In the genomic region with DNA sequence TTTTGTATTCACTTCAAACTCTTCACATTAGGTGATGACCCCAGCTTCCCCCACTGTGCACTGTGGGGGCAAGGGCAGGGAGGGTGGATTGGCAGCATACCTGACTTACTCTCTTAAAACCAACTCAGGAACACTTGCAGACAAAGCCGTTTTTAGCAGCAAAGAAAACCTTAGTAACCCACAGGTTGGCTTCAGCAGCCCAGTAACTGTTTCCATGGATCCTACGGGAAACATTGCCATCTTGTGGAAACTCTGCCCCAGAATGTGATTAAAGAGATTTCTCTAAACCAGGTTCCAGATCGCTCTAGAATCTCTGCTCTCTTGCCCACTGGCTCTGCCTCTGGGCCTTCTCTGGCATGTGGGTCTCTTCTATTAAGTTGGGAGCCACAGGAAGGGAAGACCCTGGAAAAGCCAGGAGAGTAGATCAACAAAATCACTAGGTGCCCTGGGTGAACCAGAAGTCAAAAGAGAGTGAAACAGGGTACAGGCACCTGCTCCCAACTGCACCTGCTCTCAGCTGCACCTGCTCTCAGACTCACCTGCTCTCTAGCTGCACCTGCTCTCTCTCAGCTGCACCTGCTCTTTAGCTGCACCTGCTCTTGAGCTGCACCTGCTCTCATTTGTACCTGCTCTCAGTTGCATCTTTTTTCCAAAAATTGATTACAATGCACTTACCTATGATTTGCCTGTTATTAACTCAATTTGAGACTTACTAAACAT, we compare ENCODE assay signal across 9 mouse cellular contexts. TPM values are rescaled to one million over a fixed set of nuclear protein-coding genes. Genes with fewer than 3 reads are reported as not detected.
A peak's percentile ranks its signal among the peaks of the same experiment; 100 is the strongest.
DNase-seq lines count a peak whose midpoint lies in the region.
"Had no signal": no experiment of that assay in that cellular context is flagged by ENCODE, and none has a peak within 500 bp of the region (broad histone marks: within the 10 kb centered on the region; RNA-seq: fewer than 3 reads in every experiment).

No protein-coding gene starts in this region.

- DNase-seq in embryo, embryonic 10.5 days (ENCODE audit: low spot score), result peak; percentile 15
- DNase-seq in embryo, embryonic 10 days (ENCODE audit: low spot score), result no peak
- DNase-seq in layer of hippocampus, adult 11-12 months (ENCODE audit: low spot score), result peak; percentile 19
- DNase-seq in layer of hippocampus, adult 9-10 months (ENCODE audit: low spot score), result no peak
- DNase-seq in ES-CJ7 (ENCODE audit: low read depth, low spot score), result peak; percentile 54
- DNase-seq in layer of hippocampus, postnatal 14 days (ENCODE audit: low spot score in 2 of 2), result peak; percentile 21 to 41
- no peak for DNase-seq in gastrocnemius, postnatal 10 days
- no peak for DNase-seq in spleen, postnatal 10 days (ENCODE audit: low spot score in 2 of 2)
- DNase-seq: cerebellum, adult 11 months had no signal

RNA-seq across cellular contexts. Expression of gene Zbtb24, which starts 46.1 kb away (rescaled TPM):
- 10 to 100 TPM; 16.0 to 16.1 TPM for total RNA-seq in layer of hippocampus, postnatal 14 days (2021)
- 1 to 10 TPM; 6.0 to 8.5 TPM for total RNA-seq in gastrocnemius, postnatal 10 days (2021)

Comparison
In these comparisons a context has a peak if more than half of its experiments do, and no peak if none do; other contexts are left out.
1. DNase-seq: peak in embryo, embryonic 10.5 days (single experiment), layer of hippocampus, adult 11-12 months (single experiment), ES-CJ7 (single experiment) and layer of hippocampus, postnatal 14 days (2 of 2); none in embryo, embryonic 10 days (single experiment), layer of hippocampus, adult 9-10 months (single experiment), gastrocnemius, postnatal 10 days (single experiment) and spleen, postnatal 10 days (0 of 2).